Mouse (Mus musculus) E14TG2a.4 (cell line): Measurements from ENCODE around the gene Birc2.

Source experiments
- CTCF ChIP-seq: conservative IDR thresholded peaks from 2 replicates; pipeline ENCODE4 v1.5.1; 2014; ENCODE audit warnings: low read length
- NANOG ChIP-seq: IDR thresholded peaks from 2 replicates; pipeline ENCODE4 v1.6.1; 2014; ENCODE audit warnings: borderline replicate concordance, low read length, mixed read lengths
- POU5F1 ChIP-seq: IDR thresholded peaks from 2 replicates; pipeline ENCODE4 v1.6.1; 2014; ENCODE audit warnings: low read length, borderline replicate concordance

DNA sequence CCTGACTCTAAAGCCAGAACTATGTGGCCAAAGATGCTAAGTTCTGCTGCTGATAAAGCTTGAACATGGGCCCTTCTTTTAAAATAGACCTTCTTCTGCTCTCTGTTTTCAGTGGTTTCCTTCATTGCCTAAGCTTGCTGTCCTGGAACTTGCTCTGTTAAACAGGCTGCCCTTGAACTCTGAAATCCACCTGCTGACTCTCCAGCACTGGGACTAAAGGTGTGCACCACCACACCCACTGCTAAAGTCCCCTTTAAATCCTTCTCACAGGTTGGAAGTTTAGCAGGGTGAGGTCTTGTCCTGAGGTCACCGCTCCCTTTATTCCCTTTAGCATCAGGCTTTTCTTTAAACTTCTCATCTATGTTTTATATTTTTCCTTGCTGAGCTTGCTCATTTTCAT, 59.9 kb downstream of the Birc2 start:
- no peak for TF ChIP-seq CTCF
- TF ChIP-seq NANOG, result no peak
- TF ChIP-seq POU5F1, result no peak
